Mouse (Mus musculus) bone marrow macrophage, adult 2 months (primary cell): ENCODE measurements around the gene Med31. TPM values are rescaled to one million over a fixed set of nuclear protein-coding genes. Genes with fewer than 3 reads are reported as not detected.
A peak's percentile ranks its signal among the peaks of the same experiment; 100 is the strongest.

Experiments used
- H3K27ac ChIP-seq: 2 replicates; pipeline ENCODE4 v1.5.1; 2012; ENCODE audit warnings: low read depth, low read length; ENCODE audit not compliant: insufficient read depth
- H3K4me1 ChIP-seq: 2 replicates; pipeline ENCODE4 v1.6.1; 2012; ENCODE audit warnings: low read length; ENCODE audit not compliant: control insufficient read depth, insufficient read depth
- H3K4me3 ChIP-seq: 2 replicates; pipeline ENCODE4 v1.5.1; 2012; ENCODE audit warnings: mild to moderate bottlenecking, low read length, moderate library complexity; ENCODE audit not compliant: insufficient read depth
- CTCF ChIP-seq: IDR thresholded peaks from 2 replicates; pipeline ENCODE4 v1.5.1; 2012; ENCODE audit warnings: low read depth, mild to moderate bottlenecking, low read length, moderate library complexity
- POLR2A ChIP-seq: IDR thresholded peaks from 2 replicates; pipeline ENCODE4 v1.6.1; 2012; ENCODE audit warnings: mild to moderate bottlenecking, low read depth, low read length, borderline replicate concordance
- polyA plus RNA-seq: library from polyadenylated mRNA; stranded (reverse); fragments of >200 nt; gene quantifications from 2 replicates; pipeline ENCODE4 v1.2.4, GENCODE M21; 2012; ENCODE audit not compliant: missing spikeins, insufficient read depth, insufficient read length

The Med31 gene
- 10.0 and 11.0 TPM in 2 replicates for polyA plus RNA-seq

DNA sequence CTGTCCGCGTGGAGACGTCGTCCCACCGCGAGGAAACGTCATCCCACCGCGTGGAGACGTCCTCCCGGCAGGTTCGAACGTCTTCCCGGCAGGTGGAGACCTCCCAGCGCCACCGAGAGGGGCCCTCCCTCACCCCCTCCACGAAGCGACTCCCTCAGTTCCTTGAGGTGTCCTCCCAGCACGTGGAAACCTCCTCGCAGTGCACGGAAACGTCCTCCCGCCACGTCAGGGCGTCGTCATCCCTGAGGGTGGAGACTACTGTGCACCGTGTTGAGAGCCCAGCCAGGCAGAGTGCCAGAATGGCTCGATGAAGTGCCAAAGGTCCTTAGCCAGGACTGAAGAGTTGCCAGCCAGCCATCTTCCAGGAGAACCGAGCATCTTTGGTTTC lies at the start of gene Med31:
TSS of gene Med31 (minus strand) at position 183 of the 388 bp plus-strand sequence.
- TF ChIP-seq POLR2A (no peak), CTCF (no peak)
- Histone ChIP-seq H3K4me3 (peak within 1 kb of the TSS; percentile 74), H3K27ac (peak within 1 kb of the TSS; percentile 5; the same call in 1 of the 2 replicates), H3K4me1 (peaks cover 20% of the 10 kb centered on the region)

- TF ChIP-seq CTCF = no peak
- Histone ChIP-seq H3K4me3 (no peak overlapping the region), H3K27ac (no peak overlapping the region), H3K4me1 (peaks cover 9% of the 10 kb centered on the region)
Measured at GRCm38 (mm10) chr11:72256441-72256840, 41.0 kb upstream of the Med31 start.

- no peak overlapping the region for H3K27ac ChIP-seq
- TF ChIP-seq CTCF (no peak), POLR2A (no peak)
- H3K4me1 ChIP-seq = peaks cover 9% of the 10 kb centered on the region
- no peak overlapping the region for H3K4me3 ChIP-seq
Measured at GRCm38 (mm10) chr11:72255629-72256028, 40.2 kb upstream of the Med31 start.

- Histone ChIP-seq H3K4me3 (no peak overlapping the region), H3K4me1 (no peaks in the 10 kb centered on the region), H3K27ac (no peak overlapping the region)
- TF ChIP-seq POLR2A (no peak), CTCF (no peak)
Measured at GRCm38 (mm10) chr11:72245196-72245753, 29.9 kb upstream of the Med31 start.

DNA sequence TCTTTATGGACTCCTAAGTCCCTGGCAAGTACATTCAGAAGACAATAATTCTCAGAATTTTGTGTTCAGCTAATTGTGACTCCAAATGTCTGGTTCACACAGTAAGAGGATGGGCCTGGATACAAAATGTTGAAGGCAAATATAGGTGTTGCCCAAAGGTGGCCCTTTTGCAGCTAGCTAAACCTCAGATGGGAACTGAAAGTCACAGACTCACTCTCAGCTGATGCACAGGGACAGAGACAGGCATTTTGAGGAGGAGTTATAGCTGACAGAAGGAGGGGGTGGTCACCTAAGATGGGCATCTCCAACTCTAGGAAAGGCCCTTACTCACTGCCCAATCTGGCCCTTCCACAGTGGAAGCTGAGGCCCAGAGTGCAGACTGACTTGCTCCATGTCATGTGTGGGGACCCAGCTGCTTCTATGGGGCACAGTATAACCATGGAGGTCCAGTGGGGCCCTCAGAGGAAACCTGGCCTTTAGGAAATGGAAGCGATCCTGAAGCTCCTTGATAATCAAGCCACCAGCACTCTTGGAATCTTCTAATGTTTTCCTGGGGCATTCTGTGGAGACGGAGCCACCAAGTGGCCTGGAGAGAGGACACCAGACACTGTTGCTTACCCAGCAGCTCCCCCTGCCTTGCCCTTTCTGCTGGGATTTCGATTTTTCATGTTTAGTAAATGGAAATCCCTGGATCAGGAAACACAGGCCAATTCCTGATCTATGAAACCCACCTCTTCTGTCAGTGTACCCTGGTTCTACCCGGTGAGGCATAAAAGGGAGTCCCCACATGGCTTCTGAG lies 24.9 kb upstream of the Med31 start:
- TF ChIP-seq CTCF (no peak), POLR2A (no peak)
- H3K27ac ChIP-seq = no peak overlapping the region
- H3K4me1 ChIP-seq = no peaks in the 10 kb centered on the region
- no peak overlapping the region for H3K4me3 ChIP-seq

GRCm38 (mm10) chr11:72234013-72234412 lies 18.6 kb upstream of the Med31 start:
- Histone ChIP-seq H3K4me3 (no peak overlapping the region), H3K27ac (no peak overlapping the region), H3K4me1 (no peaks in the 10 kb centered on the region)
- TF ChIP-seq CTCF (no peak), POLR2A (no peak)

GRCm38 (mm10) chr11:72232991-72233390 lies 17.6 kb upstream of the Med31 start:
- no peak for TF ChIP-seq CTCF
- no peak for TF ChIP-seq POLR2A
- H3K4me3 ChIP-seq = no peak overlapping the region
- no peak overlapping the region for H3K27ac ChIP-seq
- no peaks in the 10 kb centered on the region for H3K4me1 ChIP-seq

DNA sequence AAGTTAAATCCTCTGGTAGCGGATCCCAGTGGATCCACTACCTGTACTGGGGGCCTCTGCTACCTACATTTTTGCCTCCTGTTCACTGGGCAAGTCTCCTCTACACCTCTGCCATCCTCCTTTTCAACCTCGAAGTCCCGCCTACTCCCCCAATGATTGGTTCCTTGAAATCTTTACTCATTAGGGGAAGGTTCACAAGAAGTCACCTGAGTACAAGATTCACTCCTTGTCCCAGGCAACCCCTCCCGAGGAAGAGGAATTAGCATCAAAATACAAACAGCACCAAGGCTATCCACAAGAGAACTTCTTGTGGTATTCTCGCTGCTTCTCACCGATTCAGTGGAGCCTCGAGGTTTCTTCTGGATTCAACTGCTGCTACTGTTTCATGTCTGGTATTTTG lies 16.7 kb upstream of the Med31 start:
- Histone ChIP-seq H3K27ac (no peak overlapping the region), H3K4me3 (no peak overlapping the region), H3K4me1 (no peaks in the 10 kb centered on the region)
- TF ChIP-seq POLR2A (no peak), CTCF (no peak)

DNA sequence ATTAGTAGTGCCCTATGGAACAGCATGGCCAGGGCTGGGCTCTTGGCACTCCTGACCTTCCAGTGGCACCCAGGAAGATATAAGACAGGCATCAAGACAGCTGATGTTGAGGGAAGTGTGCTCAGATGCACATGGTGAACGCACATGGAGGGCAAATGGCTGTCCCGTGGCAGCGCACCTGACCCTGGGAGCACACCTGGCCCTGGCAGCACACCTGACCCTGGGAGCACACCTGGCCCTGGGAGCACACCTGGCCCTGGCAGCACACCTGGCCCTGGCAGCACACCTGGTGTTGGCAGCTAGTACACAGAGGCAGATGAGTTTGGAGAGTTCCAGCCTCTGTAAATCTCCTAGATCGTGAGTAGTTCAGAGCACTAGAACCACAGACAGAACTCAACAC lies 13.1 kb upstream of the Med31 start:
- Histone ChIP-seq H3K4me3 (no peak overlapping the region), H3K4me1 (no peaks in the 10 kb centered on the region), H3K27ac (no peak overlapping the region)
- no peak for TF ChIP-seq CTCF
- TF ChIP-seq POLR2A = no peak

- Histone ChIP-seq H3K4me1 (no peaks in the 10 kb centered on the region), H3K4me3 (no peak overlapping the region), H3K27ac (no peak overlapping the region)
- no peak for TF ChIP-seq CTCF
- TF ChIP-seq POLR2A = no peak
Measured at GRCm38 (mm10) chr11:72226901-72227300, 11.5 kb upstream of the Med31 start.
